Mouse (Mus musculus): ENCODE results near the gene Ehd1.

- TF ChIP-seq CTCF (IDR thresholded peaks at IDR 0.05; ENCODE audit: low read depth, low read length): no peak
- TF ChIP-seq POLR2A (IDR thresholded peaks at IDR 0.05; ENCODE audit: insufficient read depth, low read length): no peak
These were observed 54.7 kb downstream of the Ehd1 start for GRCm38 (mm10) chr19:6331178-6331577.
